Mouse (Mus musculus) kidney, adult 2 months (tissue): Measurements from ENCODE around the gene Agfg2. TPM values are rescaled to one million over a fixed set of nuclear protein-coding genes. Genes with fewer than 3 reads are reported as not detected.

Experiments used
- DNase-seq: peaks from one replicate; pipeline ENCODE4 v3.0.0; 2021
- H3K27ac ChIP-seq: fragments of 200-500 bp; 2 replicates; pipeline ENCODE4 v1.5.1; 2012; ENCODE audit warnings: low read depth, low read length, control low read depth, inconsistent platforms; ENCODE audit not compliant: insufficient read depth
- H3K27me3 ChIP-seq: fragments of 200-500 bp; replicated peaks from 2 replicates; pipeline ENCODE4 v1.6.1; 2012; ENCODE audit warnings: mild to moderate bottlenecking, moderate library complexity, low read length, inconsistent platforms; ENCODE audit not compliant: control insufficient read depth, insufficient read depth
- H3K36me3 ChIP-seq: fragments of 200-500 bp; 2 replicates; pipeline ENCODE4 v1.6.1; 2012; ENCODE audit warnings: mild to moderate bottlenecking, moderate library complexity, low read length, inconsistent platforms; ENCODE audit not compliant: control insufficient read depth, insufficient read depth
- H3K4me1 ChIP-seq: fragments of 200-500 bp; 2 replicates; pipeline ENCODE4 v1.6.1; 2011; ENCODE audit warnings: low read length; ENCODE audit not compliant: control insufficient read depth, insufficient read depth
- H3K4me3 ChIP-seq: fragments of 200-500 bp; 2 replicates; pipeline ENCODE4 v1.5.1; 2011; ENCODE audit warnings: mild to moderate bottlenecking, low read depth, low read length, control low read depth; ENCODE audit not compliant: insufficient read depth
- CTCF ChIP-seq: fragments of 200-500 bp; conservative IDR thresholded peaks from 2 replicates; pipeline ENCODE4 v1.5.1; 2011; ENCODE audit warnings: low read depth, mild to moderate bottlenecking, control low read depth, low read length, moderate library complexity, mixed read lengths; ENCODE audit not compliant: insufficient read depth, insufficient read length
- POLR2A ChIP-seq: fragments of 200-500 bp; IDR thresholded peaks from one replicate; pipeline ENCODE4 v1.6.1; 2011; ENCODE audit warnings: low read depth, low read length, control low read depth
- WGBS: fragments of 180-500 bp; shearing (Covaris S2); methylation state at CpG from one replicate; pipeline ENCODE4 v1.1.7; 2018; 5-methylcytosine and 5-hydroxymethylcytosine counted together
- polyA plus RNA-seq: library from polyadenylated mRNA; depleted of rRNA; stranded (reverse); fragments of >200 nt; gene quantifications from 2 replicates; pipeline ENCODE4 v1.2.3, GENCODE M21; 2012

Agfg2 gene
- polyA plus RNA-seq, 1 experiment = 36.5 TPM

DNA sequence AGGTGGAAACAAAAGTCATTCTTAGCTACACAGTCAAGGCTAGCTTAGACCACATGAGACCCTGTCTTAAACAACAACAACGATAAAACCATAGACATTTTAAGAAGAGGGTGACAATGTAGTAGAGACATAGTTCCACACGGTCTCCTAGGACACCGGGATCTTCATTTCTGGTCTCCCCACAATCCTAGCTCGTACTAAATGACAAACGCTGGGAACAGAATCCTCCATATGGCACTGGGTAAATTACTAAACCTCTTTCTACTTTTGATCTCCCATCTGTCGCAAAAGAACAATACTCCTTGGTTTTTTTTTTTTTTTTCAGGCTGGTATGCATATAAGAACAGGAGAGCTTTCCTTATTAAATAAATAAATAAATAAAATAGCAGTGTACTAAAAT is 2.0 kb downstream of the Agfg2 start:
- H3K36me3 ChIP-seq = no peaks in the 10 kb centered on the region
- DNase-seq = no peak
- no peak overlapping the region for H3K27ac ChIP-seq
- 81% methylated on average over 6 of the region's 6 CpGs for WGBS
- no peak for TF ChIP-seq CTCF
- TF ChIP-seq POLR2A = no peak
- H3K4me1 ChIP-seq = peaks cover 7% of the 10 kb centered on the region; the same call in 1 of the 2 replicates
- H3K27me3 ChIP-seq = no peaks in the 10 kb centered on the region
- H3K4me3 ChIP-seq = no peak overlapping the region

GRCm38 (mm10) chr5:137679726-137680125 is 4.8 kb downstream of the Agfg2 start:
- Histone ChIP-seq H3K4me3 (no peak overlapping the region), H3K27me3 (no peaks in the 10 kb centered on the region), H3K27ac (no peak overlapping the region; the same call in 1 of the 2 replicates), H3K4me1 (peaks cover 8% of the 10 kb centered on the region), H3K36me3 (no peaks in the 10 kb centered on the region)
- no peak for TF ChIP-seq POLR2A
- peak; percentile 25 for DNase-seq
- 55% methylated on average over 4 of the region's 4 CpGs for WGBS

GRCm38 (mm10) chr5:137678736-137679135 is 5.8 kb downstream of the Agfg2 start:
- Histone ChIP-seq H3K36me3 (no peaks in the 10 kb centered on the region), H3K27me3 (no peaks in the 10 kb centered on the region), H3K4me1 (peaks cover 11% of the 10 kb centered on the region), H3K4me3 (no peak overlapping the region), H3K27ac (no peak overlapping the region)
- 63% methylated on average over 3 of the region's 3 CpGs for WGBS
- peak; percentile 70 for DNase-seq
- TF ChIP-seq CTCF = no peak
- TF ChIP-seq POLR2A = no peak

GRCm38 (mm10) chr5:137677859-137678258 is 6.7 kb downstream of the Agfg2 start:
- TF ChIP-seq CTCF (no peak), POLR2A (no peak)
- Histone ChIP-seq H3K36me3 (no peaks in the 10 kb centered on the region), H3K27me3 (no peaks in the 10 kb centered on the region), H3K4me1 (peaks cover 13% of the 10 kb centered on the region), H3K27ac (no peak overlapping the region), H3K4me3 (no peak overlapping the region)
- no peak for DNase-seq
- 93% methylated on average over 8 of the region's 8 CpGs for WGBS

DNA sequence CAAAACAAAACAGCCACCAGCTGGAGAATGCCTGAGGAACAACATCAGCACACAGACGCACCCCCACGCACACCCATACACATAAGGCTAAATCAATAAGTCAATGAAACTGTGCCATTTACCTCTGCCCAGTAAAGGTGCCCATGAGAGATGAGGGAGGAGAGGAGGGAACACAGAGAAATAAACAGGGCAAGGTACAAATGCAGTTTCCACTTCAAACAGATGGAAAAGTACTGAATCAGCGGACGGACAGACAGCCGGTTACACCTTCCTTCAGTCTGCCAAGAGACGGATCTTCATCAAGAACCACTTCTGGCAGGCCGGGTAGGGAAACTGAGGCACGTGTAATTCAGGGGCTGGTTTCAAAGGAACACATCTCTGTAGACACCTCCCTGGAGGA is 9.7 kb downstream of the Agfg2 start:
- TF ChIP-seq POLR2A (no peak), CTCF (no peak)
- H3K4me1 ChIP-seq = peaks cover 31% of the 10 kb centered on the region
- H3K4me3 ChIP-seq = no peak overlapping the region

DNA sequence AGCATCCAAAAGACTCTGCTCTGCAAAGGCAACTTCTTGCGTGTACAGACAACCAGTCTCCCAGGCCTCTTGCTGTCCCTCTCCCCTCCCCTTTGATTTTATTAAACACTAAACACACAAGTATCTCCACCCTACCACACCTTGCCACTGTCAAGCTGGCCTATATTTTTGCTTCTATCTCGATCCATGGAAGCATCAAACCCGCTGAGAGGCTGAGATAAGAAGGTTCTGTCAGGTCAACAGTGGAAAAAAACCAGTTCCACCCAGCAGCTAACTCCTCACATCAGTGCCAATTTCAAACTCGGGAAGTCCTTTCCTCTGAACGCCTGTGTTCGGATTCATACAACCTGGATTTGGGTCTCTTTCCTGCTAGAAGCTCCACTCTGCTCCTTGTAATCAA is 11.5 kb downstream of the Agfg2 start:
- peak; percentile 23 for DNase-seq
- Histone ChIP-seq H3K4me3 (no peak overlapping the region), H3K27ac (peak overlapping the region; percentile 84), H3K4me1 (peaks cover 31% of the 10 kb centered on the region), H3K27me3 (no peaks in the 10 kb centered on the region), H3K36me3 (no peaks in the 10 kb centered on the region)
- TF ChIP-seq POLR2A (no peak), CTCF (no peak)
- WGBS = 62% methylated on average over 6 of the region's 6 CpGs

More for the DNA sequence above, 9.7 kb downstream of the Agfg2 start:
- DNase-seq = peak; percentile 74
- WGBS = 65% methylated on average over 8 of the region's 8 CpGs
- H3K27me3 ChIP-seq = no peaks in the 10 kb centered on the region
- no peaks in the 10 kb centered on the region for H3K36me3 ChIP-seq
- H3K27ac ChIP-seq = peak overlapping the region; percentile 83

DNA sequence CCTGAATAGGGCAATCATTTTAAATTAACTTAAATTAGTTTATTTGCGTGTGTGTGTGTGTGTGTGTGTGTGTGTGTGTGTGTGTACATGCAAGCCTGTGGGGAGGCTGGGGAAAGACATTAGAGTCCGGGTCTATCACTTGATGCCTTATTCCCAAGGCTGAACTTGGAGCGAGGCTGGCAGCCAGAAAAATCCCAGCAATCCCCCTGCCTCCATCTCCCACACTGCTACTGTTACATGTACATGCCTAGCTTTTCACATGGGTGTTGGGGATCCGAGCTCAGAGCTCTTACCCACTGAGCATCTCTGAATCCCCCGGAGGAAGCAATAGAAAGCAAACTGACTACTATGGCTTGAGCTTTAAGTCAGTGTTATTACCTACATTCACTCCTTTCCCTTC is 12.2 kb downstream of the Agfg2 start:
- TF ChIP-seq POLR2A (no peak), CTCF (no peak)
- H3K36me3 ChIP-seq = no peaks in the 10 kb centered on the region
- WGBS = 63% methylated on average over 5 of the region's 5 CpGs
- H3K27me3 ChIP-seq = no peaks in the 10 kb centered on the region
- peaks cover 31% of the 10 kb centered on the region for H3K4me1 ChIP-seq
- DNase-seq = no peak
- no peak overlapping the region for H3K4me3 ChIP-seq
- peak overlapping the region; percentile 84 for H3K27ac ChIP-seq
